Mouse (Mus musculus): Measurements from ENCODE around the gene Grm5.

DNA sequence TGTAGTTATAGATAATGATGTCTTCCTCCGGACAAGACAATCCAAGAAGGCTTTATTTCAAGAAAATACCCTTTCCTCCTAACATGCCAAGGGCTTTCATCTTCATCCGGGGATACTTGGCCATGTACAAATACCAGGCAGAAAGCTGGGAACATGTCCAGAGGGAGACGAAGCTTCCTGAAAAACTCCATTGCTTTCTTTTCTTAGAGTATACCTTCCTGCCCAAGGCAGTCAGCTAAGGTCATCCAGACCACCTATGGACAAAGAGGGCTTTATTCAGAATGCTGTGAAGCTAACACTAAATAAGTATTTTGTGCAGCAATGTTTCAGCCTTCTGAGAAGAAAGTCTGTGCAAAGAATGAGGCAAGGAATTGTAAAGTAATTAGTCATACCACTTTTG is 178.4 kb downstream of the Grm5 start:
- no peak for TF ChIP-seq POLR2A (IDR thresholded peaks at IDR 0.05; ENCODE audit: low read depth, low read length)
- no peak for TF ChIP-seq CTCF (IDR thresholded peaks at IDR 0.05; ENCODE audit: borderline replicate concordance, insufficient read depth, low read length)

Measured in embryonic fibroblast, embryonic 13.5 days (primary cell).